Mouse (Mus musculus) erythroblast, embryonic 14.5 days (primary cell): ENCODE data around the gene Ifi208.

ENCODE experiments used
- GATA1 ChIP-seq: IDR thresholded peaks from 2 replicates; pipeline ENCODE4 v1.6.1; 2012; ENCODE audit warnings: low read length, inconsistent platforms, mixed read lengths
- TAL1 ChIP-seq: IDR thresholded peaks from 3 replicates; pipeline ENCODE4 v1.6.1; 2012; ENCODE audit warnings: low read length, inconsistent platforms, mixed read lengths

DNA sequence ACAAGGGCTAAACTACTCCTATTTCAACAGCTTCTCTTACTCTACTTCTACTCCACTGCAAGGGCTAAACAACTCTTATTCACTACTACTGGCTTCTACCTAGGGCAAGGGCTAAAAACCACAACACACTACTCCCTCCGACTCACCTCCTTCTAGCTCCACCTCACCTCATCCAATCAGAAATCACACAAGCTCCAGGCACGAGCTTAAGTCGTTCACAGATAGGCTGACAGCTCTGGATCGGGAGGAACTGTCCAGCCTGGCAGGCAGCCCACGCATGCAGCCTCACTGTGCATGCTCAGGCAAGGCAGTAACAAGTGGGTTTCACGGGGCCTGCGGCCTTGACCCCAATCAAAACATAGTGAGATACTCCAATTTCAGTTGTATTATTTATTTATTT, 59.7 kb downstream of the Ifi208 start:
- no peak for TF ChIP-seq GATA1
- no peak for TF ChIP-seq TAL1
